Mouse (Mus musculus) cerebellum, adult 8-10 months (tissue): Measurements from ENCODE around the gene Ech1.

Experiments
- DNase-seq: peaks from one replicate; pipeline ENCODE4 v3.0.0; 2022

Ech1 gene

GRCm38 (mm10) chr7:28864288-28864750, 39.3 kb downstream of the Ech1 start:
- no peak for DNase-seq

- DNase-seq, result no peak
Observed at GRCm38 (mm10) chr7:28865481-28866300, 40.7 kb downstream of the Ech1 start.

GRCm38 (mm10) chr7:28866769-28867507, 41.9 kb downstream of the Ech1 start:
- no peak for DNase-seq

GRCm38 (mm10) chr7:28867508-28868340, 42.7 kb downstream of the Ech1 start:
- peak; percentile 73 for DNase-seq

GRCm38 (mm10) chr7:28870901-28871664, 46.1 kb downstream of the Ech1 start:
- no peak for DNase-seq

GRCm38 (mm10) chr7:28874565-28874964, 49.5 kb downstream of the Ech1 start:
- DNase-seq, result no peak

GRCm38 (mm10) chr7:28876099-28876498, 51.1 kb downstream of the Ech1 start:
- DNase-seq, result no peak

GRCm38 (mm10) chr7:28877155-28877554, 52.1 kb downstream of the Ech1 start:
- DNase-seq, result no peak

- DNase-seq, result no peak
Observed at GRCm38 (mm10) chr7:28877856-28878255, 52.8 kb downstream of the Ech1 start.

GRCm38 (mm10) chr7:28879606-28880005, 54.6 kb downstream of the Ech1 start:
- no peak for DNase-seq

GRCm38 (mm10) chr7:28880554-28880953, 55.5 kb downstream of the Ech1 start:
- no peak for DNase-seq

- no peak for DNase-seq
Observed at GRCm38 (mm10) chr7:28881199-28881598, 56.2 kb downstream of the Ech1 start, which contains the start of gene Capn12. TSS of gene Capn12 (plus strand) at chr7:28881422.
